Mouse (Mus musculus) myocyte (in vitro differentiated cells): ENCODE data around the gene Fbxl20.

Experiments used
- CEBPB ChIP-seq: IDR thresholded peaks from 2 replicates; pipeline ENCODE4 v1.6.1; 2011; ENCODE audit warnings: mild to moderate bottlenecking, moderate library complexity; ENCODE audit not compliant: poor library complexity, insufficient read depth, severe bottlenecking
- E2F4 ChIP-seq: IDR thresholded peaks from one replicate; pipeline ENCODE4 v1.6.1; 2011; ENCODE audit warnings: mild to moderate bottlenecking, control low read depth, moderate library complexity; ENCODE audit not compliant: insufficient read depth
- MAX ChIP-seq: IDR thresholded peaks from one replicate; pipeline ENCODE4 v1.6.1; 2011; ENCODE audit warnings: low read depth, mild to moderate bottlenecking, control low read depth
- MYOD1 ChIP-seq, 3 experiments: IDR thresholded peaks; one replicate each; pipeline ENCODE4 v1.6.1; 2011; ENCODE audit warnings: control low read depth in 2 of 3, low read depth in 2 of 3, mild to moderate bottlenecking in 2 of 3, moderate library complexity in 1 of 3; ENCODE audit not compliant: insufficient read length in 2 of 3, control insufficient read depth in 1 of 3
- POLR2A ChIP-seq: IDR thresholded peaks from one replicate; pipeline ENCODE4 v1.6.1; 2011; ENCODE audit warnings: low read depth, mild to moderate bottlenecking, control low read depth, moderate library complexity; ENCODE audit not compliant: insufficient read length
- POLR2AphosphoS2 ChIP-seq: IDR thresholded peaks from one replicate; pipeline ENCODE4 v1.6.1; 2011; ENCODE audit warnings: low read depth, control low read depth; ENCODE audit not compliant: insufficient read length
- SRF ChIP-seq: IDR thresholded peaks from one replicate; pipeline ENCODE4 v1.6.1; 2011; ENCODE audit warnings: low read depth; ENCODE audit not compliant: control insufficient read depth, insufficient read length
- TCF12 ChIP-seq: IDR thresholded peaks from one replicate; pipeline ENCODE4 v1.6.1; 2011; ENCODE audit warnings: mild to moderate bottlenecking, control low read depth; ENCODE audit not compliant: poor library complexity, insufficient read depth, severe bottlenecking
- TCF3 ChIP-seq: IDR thresholded peaks from one replicate; pipeline ENCODE4 v1.6.1; 2011; ENCODE audit warnings: low read depth, control low read depth; ENCODE audit not compliant: insufficient read length
- USF1 ChIP-seq: IDR thresholded peaks from one replicate; pipeline ENCODE4 v1.6.1; 2011; ENCODE audit warnings: low read depth, mild to moderate bottlenecking, control low read depth, moderate library complexity

DNA sequence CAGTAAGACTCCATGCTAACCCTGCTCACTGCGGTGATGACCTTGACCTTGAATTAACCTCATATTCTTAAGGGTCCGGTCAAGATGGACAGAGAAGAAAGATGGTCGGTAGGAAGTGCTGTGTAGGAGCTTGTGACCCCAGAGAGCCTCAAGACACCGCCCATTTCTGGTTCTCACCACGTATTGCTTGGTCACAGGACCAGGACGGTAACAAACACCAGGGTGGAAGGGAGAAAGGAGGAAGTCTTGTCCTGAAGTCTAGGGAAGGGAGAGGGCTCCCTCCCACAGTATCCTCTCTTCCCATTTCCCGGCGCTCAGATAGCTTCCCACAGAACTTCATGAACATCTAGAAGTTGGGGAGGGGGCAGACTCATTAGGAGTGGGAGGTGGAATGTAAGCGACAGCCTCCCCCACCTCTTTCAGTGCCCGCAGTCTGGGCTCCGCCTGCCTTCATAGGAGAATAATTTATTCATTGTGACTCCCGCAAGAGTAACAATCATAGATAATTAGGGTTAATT lies 98.5 kb downstream of the Fbxl20 start:
- TF ChIP-seq POLR2A, result peak; percentile 38
- no peak for TF ChIP-seq MYOD1 (IDR thresholded peaks at IDR 0.05; ENCODE audit: control insufficient read depth in 1 of 3, insufficient read length in 2 of 3, low read depth in 2 of 3)
- TF ChIP-seq POLR2AphosphoS2, result peak; percentile 30
- no peak for TF ChIP-seq TCF12
- TF ChIP-seq E2F4, result no peak
- TF ChIP-seq CEBPB, result no peak
- no peak for TF ChIP-seq USF1
- no peak for TF ChIP-seq MAX
- TF ChIP-seq SRF, result no peak
- no peak for TF ChIP-seq TCF3
